Mouse (Mus musculus): ENCODE results near the gene Ccer2. TPM values are rescaled to one million over a fixed set of nuclear protein-coding genes. Genes with fewer than 3 reads are reported as not detected.

The Ccer2 gene
- polyA plus RNA-seq, 1 experiment from 2014 or later, result not detected

DNA sequence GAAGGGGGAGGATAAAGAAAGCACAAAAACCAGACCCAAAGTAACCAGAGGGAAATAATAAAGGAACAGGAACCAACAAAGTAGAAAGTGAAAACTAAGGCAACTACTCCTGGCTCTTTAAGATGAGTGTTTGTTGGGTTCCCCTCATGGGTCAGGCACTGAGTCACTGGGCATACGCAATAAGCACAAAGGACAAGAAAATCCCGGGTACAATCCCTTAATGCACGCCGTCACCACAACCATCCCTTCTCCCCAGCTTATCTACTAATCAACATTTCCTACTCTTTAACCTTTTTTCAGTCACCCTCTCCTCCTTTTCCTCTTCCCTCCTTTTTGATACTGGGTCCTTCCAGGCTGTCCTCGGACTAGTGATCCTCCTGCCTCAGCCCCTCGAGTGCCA, 9.2 kb downstream of the Ccer2 start:
- peak overlapping the region; percentile 68; the same call in 1 of the 2 replicates for H3K9ac ChIP-seq
- WGBS, result 85% methylated on average over 6 of the region's 6 CpGs

DNA sequence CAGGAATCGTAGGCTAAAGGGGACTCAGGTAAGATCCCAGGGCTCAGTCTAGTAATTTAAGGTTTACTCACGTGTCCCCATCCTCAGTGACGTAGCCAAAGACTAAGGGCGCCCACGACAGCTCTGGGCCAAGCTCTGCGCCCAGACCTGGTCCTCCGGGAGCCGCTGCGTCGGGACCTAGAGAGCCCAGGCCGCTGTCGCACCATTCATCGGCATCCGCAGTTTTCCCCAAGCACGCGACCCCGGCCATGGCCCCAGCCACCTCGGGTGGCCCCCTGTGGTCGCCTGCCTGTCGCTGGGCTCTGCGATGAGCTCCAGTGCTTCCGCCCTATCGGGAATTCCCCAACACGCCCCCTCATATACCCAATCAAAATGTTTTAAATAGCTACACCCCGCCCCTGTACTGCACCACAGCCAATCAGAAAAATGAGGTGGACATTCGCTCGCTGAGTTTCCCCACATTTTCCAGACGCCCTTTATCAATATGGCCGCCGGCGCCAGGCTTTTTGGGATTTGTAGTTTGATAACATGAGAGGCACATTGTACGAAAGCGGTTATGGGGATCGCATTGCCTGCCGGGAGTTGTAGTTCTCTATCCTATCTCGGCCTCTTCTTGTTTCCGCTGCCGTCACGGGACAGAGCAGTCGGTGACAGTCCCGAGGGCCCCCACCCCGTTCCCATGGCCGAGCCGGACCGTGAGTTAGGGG, 10.4 kb downstream of the Ccer2 start, which contains the start of gene Sirt2:
Sirt2 (plus strand) TSS at position 563 of the 707 bp plus-strand sequence.
- Histone ChIP-seq H3K36me3 (replicated peaks) (peaks cover 6% of the 10 kb centered on the region), H3K27ac (no peak within 1 kb of the TSS)
- under 1% methylated on average over 45 of the region's 45 CpGs for WGBS

More for the DNA sequence above, 9.2 kb downstream of the Ccer2 start:
- ATAC-seq (ENCODE audit: low FRiP score), result no peak
- Histone ChIP-seq H3K27ac (no peak overlapping the region), H3K4me3 (replicated peaks) (0 out of 2 replicates have a peak overlapping the region, but pooled peaks have one; percentile 79), H3K36me3 (replicated peaks) (peaks cover 16% of the 10 kb centered on the region), H3K27me3 (no peaks in the 10 kb centered on the region), H3K4me2 (peak overlapping the region; percentile 74), H3K9me3 (no peaks in the 10 kb centered on the region), H3K4me1 (peaks cover 27% of the 10 kb centered on the region)

GRCm38 (mm10) chr7:28766910-28767309, 10.9 kb downstream of the Ccer2 start:
- no peak overlapping the region for H3K27ac ChIP-seq
- H3K4me2 ChIP-seq, result peak overlapping the region; percentile 76
- H3K4me3 ChIP-seq (replicated peaks), result peak overlapping the region; percentile 79
- H3K9ac ChIP-seq, result peak overlapping the region; percentile 74
- 0 out of 2 replicates have a peak, but pooled peaks have one; percentile 9 for ATAC-seq (ENCODE audit: low FRiP score)
- no peaks in the 10 kb centered on the region for H3K9me3 ChIP-seq
- H3K27me3 ChIP-seq, result no peaks in the 10 kb centered on the region
- H3K36me3 ChIP-seq (replicated peaks), result 0 out of 2 replicates have a peak, but pooled peaks cover 4% of the 10 kb centered on the region
- H3K4me1 ChIP-seq, result peaks cover 27% of the 10 kb centered on the region
- 4% methylated on average over 14 of the region's 14 CpGs for whole genome bisulfite sequencing

More for the DNA sequence above, 10.4 kb downstream of the Ccer2 start, which contains the start of gene Sirt2:
- Histone ChIP-seq H3K9me3 (no peaks in the 10 kb centered on the region), H3K4me3 (replicated peaks) (peak within 1 kb of the TSS; percentile 79), H3K4me1 (peaks cover 27% of the 10 kb centered on the region), H3K9ac (peak within 1 kb of the TSS; percentile 74), H3K4me2 (peak within 1 kb of the TSS; percentile 76), H3K27me3 (no peaks in the 10 kb centered on the region)
- ATAC-seq (ENCODE audit: low FRiP score), result peak; percentile 98

GRCm38 (mm10) chr7:28767462-28767965, 11.5 kb downstream of the Ccer2 start, which contains the start of gene Nfkbib:
Nfkbib (minus strand) TSS chr7:28767512.
- no peaks in the 10 kb centered on the region for H3K27me3 ChIP-seq
- no peaks in the 10 kb centered on the region for H3K9me3 ChIP-seq
- peak within 1 kb of the TSS; percentile 79 for H3K4me3 ChIP-seq (replicated peaks)
- ATAC-seq (ENCODE audit: low FRiP score), result no peak
- H3K36me3 ChIP-seq (replicated peaks), result 0 out of 2 replicates have a peak, but pooled peaks cover 8% of the 10 kb centered on the region
- 65% methylated on average over 7 of the region's 7 CpGs for WGBS
- no peak within 1 kb of the TSS for H3K27ac ChIP-seq
- peak within 1 kb of the TSS; percentile 74 for H3K9ac ChIP-seq
- peak within 1 kb of the TSS; percentile 76 for H3K4me2 ChIP-seq
- H3K4me1 ChIP-seq, result peaks cover 27% of the 10 kb centered on the region

- 0 out of 2 replicates have a peak, but pooled peaks cover 8% of the 10 kb centered on the region for H3K36me3 ChIP-seq (replicated peaks)
- no peak overlapping the region for H3K4me3 ChIP-seq (replicated peaks)
- 93% methylated on average over 9 of the region's 9 CpGs for WGBS
- H3K4me1 ChIP-seq, result peaks cover 27% of the 10 kb centered on the region
- H3K27me3 ChIP-seq, result no peaks in the 10 kb centered on the region
- H3K27ac ChIP-seq, result no peak overlapping the region
- H3K4me2 ChIP-seq, result no peak overlapping the region
- H3K9me3 ChIP-seq, result no peaks in the 10 kb centered on the region
- H3K9ac ChIP-seq, result no peak overlapping the region
- no peak for ATAC-seq (ENCODE audit: low FRiP score)
Measured at GRCm38 (mm10) chr7:28769414-28769958, 13.5 kb downstream of the Ccer2 start.

GRCm38 (mm10) chr7:28770309-28770708, 14.3 kb downstream of the Ccer2 start:
- no peak for ATAC-seq (ENCODE audit: low FRiP score)

GRCm38 (mm10) chr7:28771867-28772266, 15.9 kb downstream of the Ccer2 start:
- no peak for ATAC-seq (ENCODE audit: low FRiP score)
- WGBS, result 92% methylated on average over 11 of the region's 11 CpGs

More at GRCm38 (mm10) chr7:28770309-28770708, 14.3 kb downstream of the Ccer2 start:
- no peak overlapping the region for H3K27ac ChIP-seq
- H3K9me3 ChIP-seq, result no peaks in the 10 kb centered on the region
- WGBS, result 86% methylated on average over 3 of the region's 3 CpGs
- H3K4me3 ChIP-seq (replicated peaks), result no peak overlapping the region
- peaks cover 24% of the 10 kb centered on the region for H3K4me1 ChIP-seq
- H3K27me3 ChIP-seq, result no peaks in the 10 kb centered on the region
- H3K36me3 ChIP-seq (replicated peaks), result 0 out of 2 replicates have a peak, but pooled peaks cover 8% of the 10 kb centered on the region
- H3K9ac ChIP-seq, result no peak overlapping the region
- no peak overlapping the region for H3K4me2 ChIP-seq

DNA sequence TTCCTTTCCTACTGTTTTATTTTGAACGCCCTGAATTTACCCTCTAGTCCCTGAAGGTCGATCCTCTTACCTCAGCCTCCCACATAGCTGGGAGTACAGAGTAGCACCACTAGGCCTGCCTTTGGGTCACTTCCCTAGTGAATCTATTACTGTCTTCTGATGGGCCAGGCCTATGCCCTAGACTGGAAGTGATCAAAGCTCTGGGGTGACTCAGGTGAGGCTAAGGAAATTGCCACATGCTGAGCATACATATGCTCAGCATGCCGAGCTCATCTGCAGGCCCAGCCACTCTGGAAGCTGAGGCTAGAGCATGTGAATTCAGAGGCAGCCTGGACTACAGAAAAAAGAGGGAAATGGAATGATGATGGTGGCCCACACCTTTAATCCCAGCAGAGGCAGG, 17.2 kb downstream of the Ccer2 start:
- no peaks in the 10 kb centered on the region for H3K27me3 ChIP-seq
- ATAC-seq (ENCODE audit: low FRiP score), result no peak
- peaks cover 18% of the 10 kb centered on the region for H3K36me3 ChIP-seq (replicated peaks)
- H3K9me3 ChIP-seq, result no peaks in the 10 kb centered on the region
- no peak overlapping the region for H3K4me2 ChIP-seq
- H3K4me3 ChIP-seq (replicated peaks), result no peak overlapping the region
- peaks cover 5% of the 10 kb centered on the region; the same call in 1 of the 2 replicates for H3K4me1 ChIP-seq
- no peak overlapping the region for H3K9ac ChIP-seq
- WGBS, result 90% methylated on average over 3 of the region's 3 CpGs
- H3K27ac ChIP-seq, result no peak overlapping the region

More at GRCm38 (mm10) chr7:28771867-28772266, 15.9 kb downstream of the Ccer2 start:
- no peak overlapping the region for H3K4me2 ChIP-seq
- H3K27me3 ChIP-seq, result no peaks in the 10 kb centered on the region
- H3K27ac ChIP-seq, result no peak overlapping the region
- H3K9ac ChIP-seq, result no peak overlapping the region
- peaks cover 11% of the 10 kb centered on the region for H3K36me3 ChIP-seq (replicated peaks)
- H3K9me3 ChIP-seq, result no peaks in the 10 kb centered on the region
- H3K4me1 ChIP-seq, result peaks cover 17% of the 10 kb centered on the region
- H3K4me3 ChIP-seq (replicated peaks), result no peak overlapping the region

- no peaks in the 10 kb centered on the region for H3K9me3 ChIP-seq
- H3K27me3 ChIP-seq, result no peaks in the 10 kb centered on the region
- H3K4me2 ChIP-seq, result no peak overlapping the region
- no peak overlapping the region for H3K4me3 ChIP-seq (replicated peaks)
- no peak overlapping the region for H3K27ac ChIP-seq
- 0 out of 2 replicates have a peak, but pooled peaks cover under 1% of the 10 kb centered on the region for H3K4me1 ChIP-seq
- no peak for ATAC-seq (ENCODE audit: low FRiP score)
- H3K9ac ChIP-seq, result no peak overlapping the region
- peaks cover 25% of the 10 kb centered on the region for H3K36me3 ChIP-seq (replicated peaks)
- 81% methylated on average over 12 of the region's 12 CpGs for WGBS
Measured at GRCm38 (mm10) chr7:28774164-28774563, 18.2 kb downstream of the Ccer2 start.

GRCm38 (mm10) chr7:28775129-28775528, 19.2 kb downstream of the Ccer2 start:
- Histone ChIP-seq H3K4me1 (peaks cover under 1% of the 10 kb centered on the region; the same call in 1 of the 2 replicates), H3K27ac (no peak overlapping the region), H3K4me2 (no peak overlapping the region), H3K9ac (no peak overlapping the region), H3K27me3 (no peaks in the 10 kb centered on the region), H3K4me3 (replicated peaks) (no peak overlapping the region), H3K9me3 (no peaks in the 10 kb centered on the region), H3K36me3 (replicated peaks) (peaks cover 25% of the 10 kb centered on the region)
- WGBS, result 92% methylated on average over 7 of the region's 7 CpGs
- ATAC-seq (ENCODE audit: low FRiP score), result no peak

DNA sequence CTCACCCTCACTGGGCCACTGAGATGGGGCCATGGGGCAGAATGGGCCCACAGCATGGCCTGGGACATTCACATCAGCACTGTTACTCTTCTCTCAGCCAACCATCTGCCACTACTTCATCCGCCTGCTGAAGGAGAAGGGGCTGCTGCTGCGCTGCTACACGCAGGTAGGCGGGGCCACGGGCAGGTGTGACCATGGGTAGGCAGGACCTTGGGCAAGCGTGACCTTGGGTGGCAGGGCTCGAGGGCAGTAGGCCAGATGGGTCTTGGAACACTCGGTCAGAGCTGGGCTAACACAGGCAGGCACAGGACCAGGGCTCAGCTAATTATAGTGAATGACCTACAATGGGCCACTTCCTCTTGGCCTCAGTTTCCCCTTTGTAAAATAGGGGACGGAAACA, 22.9 kb downstream of the Ccer2 start:
- Histone ChIP-seq H3K4me3 (replicated peaks) (no peak overlapping the region), H3K9me3 (no peaks in the 10 kb centered on the region), H3K4me1 (peaks cover 3% of the 10 kb centered on the region; the same call in 1 of the 2 replicates), H3K36me3 (replicated peaks) (peaks cover 23% of the 10 kb centered on the region), H3K9ac (no peak overlapping the region), H3K4me2 (no peak overlapping the region), H3K27ac (no peak overlapping the region), H3K27me3 (no peaks in the 10 kb centered on the region)
- ATAC-seq (ENCODE audit: low FRiP score), result no peak
- WGBS, result 89% methylated on average over 9 of the region's 9 CpGs

GRCm38 (mm10) chr7:28780067-28780658, 24.2 kb downstream of the Ccer2 start:
- Histone ChIP-seq H3K27ac (no peak overlapping the region), H3K4me2 (no peak overlapping the region), H3K9ac (no peak overlapping the region), H3K4me1 (peaks cover 3% of the 10 kb centered on the region; the same call in 1 of the 2 replicates), H3K36me3 (replicated peaks) (peaks cover 23% of the 10 kb centered on the region), H3K9me3 (no peaks in the 10 kb centered on the region), H3K4me3 (replicated peaks) (no peak overlapping the region), H3K27me3 (no peaks in the 10 kb centered on the region)
- WGBS, result 47% methylated on average over 6 of the region's 6 CpGs
- ATAC-seq (ENCODE audit: low FRiP score), result peak; percentile 77
